Mouse (Mus musculus): ENCODE results near the gene Brd2. TPM values are rescaled to one million over a fixed set of nuclear protein-coding genes. Genes with fewer than 3 reads are reported as not detected.

The Brd2 gene
- total RNA-seq, 2 experiments from 2014 or later, result 199 to 208 TPM

DNA sequence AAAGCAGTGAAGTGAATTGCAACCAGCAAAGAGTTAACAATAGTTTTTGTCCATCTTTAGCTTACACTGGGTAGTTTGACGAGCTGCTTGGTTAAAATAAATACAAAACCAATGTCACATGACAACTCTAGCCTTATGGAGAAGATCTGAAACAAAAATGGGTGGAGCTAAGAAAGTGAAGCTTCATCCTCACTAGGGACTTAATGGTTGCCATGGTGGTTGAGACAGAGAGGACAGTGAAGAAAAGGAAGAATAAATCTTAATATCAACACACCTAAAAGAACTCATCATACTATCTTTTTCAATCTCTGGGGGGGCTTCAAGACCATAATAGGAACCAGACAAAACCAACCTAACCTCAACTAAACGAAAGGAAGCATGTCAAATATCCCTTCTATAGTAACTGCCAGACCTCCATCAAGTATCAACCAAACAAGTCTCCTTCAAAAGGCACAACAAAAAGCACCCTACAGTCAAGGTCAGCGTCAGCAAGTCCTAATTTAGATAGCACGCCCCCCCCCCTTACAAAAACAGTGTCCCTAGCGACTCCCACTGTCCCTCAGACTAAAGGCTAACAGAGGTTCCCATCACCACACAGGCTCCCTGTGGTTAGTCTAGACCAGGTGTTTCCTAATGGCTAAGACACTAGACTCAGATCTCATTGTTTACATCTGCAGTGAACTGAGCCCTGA, 4.9 kb downstream of the Brd2 start:
- no peak for ATAC-seq (replicated peaks; ENCODE audit: low FRiP score, poor library complexity, severe bottlenecking)

DNA sequence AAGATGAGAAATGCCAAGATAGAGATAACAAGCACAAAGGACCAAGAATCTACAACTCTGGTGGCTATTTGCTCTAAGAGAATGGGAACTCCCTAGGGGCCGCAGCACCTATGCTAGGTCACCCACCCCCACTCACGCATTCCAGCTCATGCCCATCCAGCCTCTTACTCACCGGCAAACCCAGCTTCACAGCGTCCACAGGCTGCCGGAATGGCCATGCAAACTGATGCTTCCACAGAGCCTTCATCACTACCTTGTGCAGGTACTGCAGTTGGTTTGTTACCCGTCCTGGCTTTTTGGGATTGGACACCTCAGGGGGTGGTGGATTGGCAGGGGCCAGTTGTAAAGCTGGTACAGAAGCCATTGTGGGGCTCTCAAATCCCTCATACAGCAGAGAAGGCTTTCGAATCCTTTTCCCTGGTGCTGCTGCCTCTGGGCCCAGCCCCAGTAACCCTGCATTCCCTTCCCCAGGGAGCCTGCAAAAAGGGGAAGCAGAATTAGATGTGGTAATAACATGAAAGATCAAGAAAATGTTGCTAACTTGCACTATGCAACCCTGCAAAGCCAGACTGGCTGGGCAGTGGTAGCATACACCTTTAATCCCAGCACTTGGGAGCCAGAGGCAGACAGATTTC, 5.6 kb downstream of the Brd2 start:
- ATAC-seq (replicated peaks; ENCODE audit: low FRiP score, poor library complexity, severe bottlenecking), result no peak

DNA sequence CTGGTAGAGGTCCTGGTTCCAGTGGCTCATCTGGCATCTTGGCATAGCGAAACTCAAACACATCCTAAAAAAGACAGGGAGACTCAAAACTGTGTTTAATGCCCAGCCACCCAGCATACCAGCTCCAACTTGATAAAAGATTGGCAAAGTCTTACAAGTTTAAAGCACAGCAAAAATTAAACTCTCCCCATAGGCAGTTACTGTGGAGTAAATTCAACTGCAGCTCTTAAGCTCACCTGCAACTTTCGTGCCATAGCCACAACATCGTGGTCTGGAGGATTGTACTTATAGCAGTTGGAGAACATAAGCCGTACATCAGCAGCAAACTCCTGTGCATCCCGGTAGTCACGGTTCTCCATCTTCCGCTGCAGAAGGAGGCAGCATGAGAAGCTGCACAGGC, 8.3 kb downstream of the Brd2 start:
- no peak for ATAC-seq (replicated peaks; ENCODE audit: low FRiP score, poor library complexity, severe bottlenecking)

DNA sequence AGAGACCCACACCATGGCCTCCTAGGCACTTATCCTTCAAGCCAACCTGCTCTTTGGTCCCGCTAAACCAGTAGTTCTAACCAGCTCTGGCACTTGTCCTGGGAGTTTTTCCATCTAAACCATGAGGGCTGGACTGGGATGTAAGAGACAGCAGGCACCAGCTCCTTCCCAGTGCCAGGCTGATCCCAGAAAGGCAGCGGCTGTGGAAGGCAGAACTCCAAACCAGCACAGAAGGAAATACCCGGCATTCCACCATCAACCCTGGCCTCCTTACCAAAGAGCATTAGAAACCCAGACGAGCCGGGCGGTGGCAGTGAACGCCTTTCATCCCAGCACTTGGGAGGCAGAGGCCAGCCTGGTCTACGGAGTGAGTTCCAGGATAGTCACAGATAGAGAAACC, 12.1 kb downstream of the Brd2 start:
- ATAC-seq (replicated peaks; ENCODE audit: low FRiP score, poor library complexity, severe bottlenecking), result no peak

DNA sequence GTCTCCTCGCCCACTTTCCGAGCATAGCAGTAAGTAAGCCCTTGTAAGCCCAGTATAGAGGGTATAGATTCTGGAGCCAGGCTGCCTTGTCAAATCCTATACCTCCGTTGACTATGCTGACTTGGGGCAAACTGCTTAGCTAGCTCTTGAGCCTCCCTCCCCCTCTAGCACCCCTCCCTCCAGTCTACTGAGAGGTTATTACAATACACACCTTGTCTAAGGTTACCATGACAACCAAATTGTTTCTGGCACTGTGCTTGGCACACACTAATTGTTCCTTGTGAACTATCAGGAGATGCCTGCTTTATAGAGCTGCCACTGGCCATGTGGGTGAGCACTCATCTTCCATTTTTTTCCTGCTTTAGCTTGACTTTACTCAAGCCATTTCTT, 12.6 kb downstream of the Brd2 start:
- ATAC-seq (replicated peaks; ENCODE audit: low FRiP score, poor library complexity, severe bottlenecking), result no peak

DNA sequence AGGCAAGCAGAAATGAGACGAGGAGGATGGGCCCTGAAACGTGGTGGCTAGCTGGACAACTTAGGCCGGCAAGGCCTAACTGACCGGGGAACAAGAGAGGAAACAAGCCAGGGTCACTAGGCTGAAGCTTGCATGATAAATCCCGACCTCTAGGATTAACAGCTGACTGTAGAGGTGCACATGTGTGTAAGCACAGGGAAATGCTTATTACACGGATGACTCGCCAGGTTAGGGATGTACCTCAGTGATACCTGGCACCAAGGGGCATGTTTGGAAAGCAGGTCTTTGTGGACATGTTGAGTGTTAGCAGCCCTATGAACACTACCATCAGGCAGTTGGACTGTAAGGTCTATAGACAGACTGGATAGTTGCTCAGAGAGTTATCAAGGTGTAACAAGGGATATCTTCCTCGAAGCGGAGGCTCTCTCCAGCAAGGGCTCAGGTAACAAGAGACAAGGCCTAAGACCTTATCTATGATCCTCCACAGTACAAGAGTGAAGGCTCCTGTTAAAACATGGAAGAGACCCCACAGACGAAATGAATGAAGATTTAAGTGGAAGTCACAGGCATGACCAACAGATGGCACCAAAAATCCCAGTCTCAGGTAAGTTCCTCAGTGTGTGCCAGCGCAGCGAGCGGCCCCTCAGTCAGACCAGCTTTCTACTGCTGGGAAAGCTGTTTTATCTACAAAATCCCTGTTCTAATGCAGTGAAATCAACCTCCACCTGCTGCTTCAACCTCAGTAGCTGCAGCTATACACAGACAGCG, 13.2 kb downstream of the Brd2 start:
- ATAC-seq (replicated peaks; ENCODE audit: low FRiP score, poor library complexity, severe bottlenecking), result no peak

DNA sequence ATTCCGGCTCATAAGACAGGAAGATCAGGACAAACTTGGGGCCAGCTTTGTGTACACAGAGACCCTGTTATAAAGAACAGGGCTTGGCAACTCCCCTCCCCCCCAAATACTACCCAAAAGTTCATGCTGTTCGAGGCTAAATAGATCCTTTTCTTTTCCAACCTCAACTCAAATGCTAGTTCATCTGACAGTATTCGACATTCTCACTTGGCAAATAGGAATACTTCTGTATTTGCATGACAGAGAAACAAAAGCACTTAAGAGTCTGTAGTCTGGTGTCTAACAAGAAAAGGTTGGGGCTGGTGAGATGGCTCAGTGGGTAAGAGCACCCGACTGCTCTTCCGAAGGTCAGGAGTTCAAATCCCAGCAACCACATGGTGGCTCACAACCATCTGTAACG, 14.0 kb downstream of the Brd2 start:
- ATAC-seq (replicated peaks; ENCODE audit: low FRiP score, poor library complexity, severe bottlenecking), result no peak

DNA sequence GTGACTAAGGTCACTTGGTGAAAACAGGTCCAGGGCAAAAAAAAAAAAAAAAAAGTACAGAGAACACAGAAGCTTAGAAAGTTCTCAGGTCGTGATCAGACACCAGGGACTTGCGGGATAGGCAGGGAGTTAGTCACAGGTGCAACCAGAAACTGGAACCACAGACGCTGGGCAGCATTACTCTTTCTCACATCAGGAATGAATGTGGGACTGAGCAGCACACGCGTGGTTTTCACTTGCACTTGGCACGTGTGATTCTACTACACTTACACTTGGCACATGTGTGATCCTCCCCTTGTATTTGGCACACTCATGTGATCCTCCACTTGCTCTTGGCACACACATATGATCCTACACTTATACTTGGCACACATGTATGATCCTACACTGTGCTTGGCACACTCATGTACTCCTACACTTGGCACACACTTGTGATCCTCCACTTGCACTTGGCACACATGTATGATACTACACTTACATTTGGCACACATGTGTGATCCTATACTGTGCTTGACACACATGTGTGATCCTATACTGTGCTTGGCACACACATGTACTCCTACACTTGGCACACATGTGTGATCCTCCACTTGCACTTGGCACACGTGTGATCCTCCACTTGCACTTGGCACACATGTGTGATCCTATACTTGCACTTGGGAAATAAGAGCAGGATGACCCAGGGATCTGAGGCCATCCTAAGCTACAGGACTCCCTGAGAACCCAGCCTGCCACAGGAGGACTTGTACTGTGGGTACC, 15.1 kb downstream of the Brd2 start:
- ATAC-seq (replicated peaks; ENCODE audit: low FRiP score, poor library complexity, severe bottlenecking), result no peak

DNA sequence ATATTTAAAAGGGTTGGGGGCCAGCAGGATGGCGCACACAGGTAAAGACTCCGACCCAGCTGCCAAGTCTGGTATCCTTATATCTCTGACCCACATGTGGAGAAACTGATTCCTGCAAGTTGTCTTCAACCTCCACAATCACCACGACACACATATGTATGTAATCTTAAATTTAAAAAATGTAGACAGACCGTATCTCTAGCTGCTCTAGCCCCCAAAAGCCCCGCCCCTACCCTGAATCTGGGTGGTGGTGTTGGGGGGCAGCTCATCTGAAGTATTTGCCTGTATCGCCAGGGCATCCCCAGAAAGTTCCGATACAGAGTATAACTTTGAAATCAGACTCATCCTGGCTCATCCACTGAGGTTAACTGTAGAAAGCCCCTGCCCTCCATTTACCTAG, 15.9 kb downstream of the Brd2 start:
- no peak for ATAC-seq (replicated peaks; ENCODE audit: low FRiP score, poor library complexity, severe bottlenecking)

DNA sequence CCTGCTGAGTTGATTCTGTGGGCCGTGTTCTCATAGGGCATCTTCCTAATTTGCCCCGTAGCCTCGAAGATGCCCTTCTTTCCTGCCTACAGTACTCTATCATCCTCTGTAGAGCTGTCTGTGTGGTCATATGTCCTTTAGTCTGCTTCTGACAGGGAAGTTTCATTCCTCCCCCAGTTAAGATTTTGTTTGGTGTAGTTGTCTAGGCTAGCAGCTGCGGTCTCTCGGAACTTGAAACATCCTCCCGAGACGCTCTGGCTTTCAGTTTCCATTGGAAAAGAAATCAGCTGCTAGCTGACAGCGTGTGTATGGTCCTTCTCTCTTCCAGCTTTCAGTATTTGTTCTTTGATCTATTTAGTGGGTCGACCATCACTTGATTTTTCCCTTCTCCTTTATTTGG, 17.6 kb downstream of the Brd2 start:
- no peak for ATAC-seq (replicated peaks; ENCODE audit: low FRiP score, poor library complexity, severe bottlenecking)

DNA sequence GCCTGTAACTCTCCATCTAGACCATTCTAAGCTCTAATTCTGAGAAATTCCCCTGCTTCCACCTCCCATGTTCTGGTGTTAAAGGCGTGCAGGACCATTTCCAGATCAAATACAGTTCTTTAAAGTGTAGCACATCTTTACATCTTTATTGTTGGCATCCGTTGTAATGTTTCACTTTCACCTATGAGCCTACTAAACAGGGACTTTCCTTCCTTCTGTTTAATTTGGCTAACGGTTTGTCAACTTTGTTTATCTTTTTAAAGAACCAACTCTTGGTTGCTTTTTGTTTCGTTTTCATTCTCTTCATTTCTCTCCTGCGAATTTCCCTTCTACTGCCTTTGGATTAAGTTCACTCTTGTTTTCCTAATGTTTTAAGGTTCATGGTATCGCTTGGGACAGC, 19.6 kb downstream of the Brd2 start:
- ATAC-seq (replicated peaks; ENCODE audit: low FRiP score, poor library complexity, severe bottlenecking), result no peak

DNA sequence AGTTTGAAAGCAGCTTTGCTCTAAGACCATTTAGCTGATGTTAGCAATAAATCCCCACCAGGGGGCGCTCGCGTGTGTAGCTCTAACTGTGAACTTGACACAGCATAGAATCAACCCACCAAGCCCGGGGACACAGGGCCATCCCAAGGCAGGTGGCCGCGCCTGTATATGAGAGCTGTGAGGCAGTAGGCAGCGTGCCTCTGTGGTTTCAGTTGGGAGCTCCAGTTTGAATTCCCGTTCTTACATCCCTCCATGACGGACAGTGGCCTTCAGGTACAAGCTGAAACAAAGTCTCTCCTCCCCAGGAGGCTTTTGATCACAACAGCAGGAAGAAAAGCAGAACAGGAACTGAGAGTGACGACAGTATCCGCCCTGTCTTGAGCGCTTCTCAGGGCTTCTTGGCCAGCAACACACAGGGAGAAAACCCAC, 20.8 kb downstream of the Brd2 start:
- ATAC-seq (replicated peaks; ENCODE audit: low FRiP score, poor library complexity, severe bottlenecking), result peak; percentile 93

DNA sequence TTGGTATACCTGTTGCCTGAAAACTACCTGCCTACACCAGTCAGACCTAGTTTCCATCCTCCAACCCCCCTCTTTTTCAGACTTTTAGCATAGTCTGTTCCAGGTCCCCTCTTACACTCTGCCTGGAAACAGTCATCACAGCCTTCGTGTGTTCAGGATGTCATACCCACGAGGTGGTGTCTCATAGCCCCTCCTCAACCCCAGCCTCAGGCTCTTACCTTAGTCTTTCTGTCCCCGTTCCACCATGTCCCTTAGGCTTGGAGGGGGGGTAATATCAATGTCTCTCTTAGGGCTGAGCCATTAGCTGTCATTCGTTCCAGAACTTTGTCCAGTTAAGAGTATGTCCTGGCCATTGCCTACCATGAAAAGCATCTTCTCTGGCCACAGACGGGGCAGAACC, 21.2 kb downstream of the Brd2 start:
- 0 out of 2 replicates have a peak, but pooled peaks have one; percentile 5 for ATAC-seq (replicated peaks; ENCODE audit: low FRiP score, poor library complexity, severe bottlenecking)

DNA sequence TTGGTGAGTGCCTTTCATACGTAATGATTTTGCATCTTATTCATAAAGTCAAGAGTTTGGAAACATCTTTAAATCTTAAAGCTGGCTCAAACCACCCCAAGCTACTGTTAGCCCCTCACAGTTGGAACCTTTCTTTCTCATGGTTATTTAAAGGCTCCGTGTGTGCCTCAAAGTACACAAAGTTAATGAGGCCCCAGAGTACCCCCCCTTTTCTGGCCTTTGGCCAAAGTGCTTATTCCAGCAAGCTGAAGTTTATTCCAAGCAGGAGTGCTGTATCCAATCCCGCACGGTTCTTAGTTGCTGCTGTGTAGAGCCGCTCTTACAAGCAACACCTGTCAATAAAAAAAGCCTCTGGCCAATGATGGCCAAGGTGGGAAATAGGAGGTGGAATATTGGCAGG, 22.9 kb downstream of the Brd2 start:
- ATAC-seq (replicated peaks; ENCODE audit: low FRiP score, poor library complexity, severe bottlenecking), result no peak

DNA sequence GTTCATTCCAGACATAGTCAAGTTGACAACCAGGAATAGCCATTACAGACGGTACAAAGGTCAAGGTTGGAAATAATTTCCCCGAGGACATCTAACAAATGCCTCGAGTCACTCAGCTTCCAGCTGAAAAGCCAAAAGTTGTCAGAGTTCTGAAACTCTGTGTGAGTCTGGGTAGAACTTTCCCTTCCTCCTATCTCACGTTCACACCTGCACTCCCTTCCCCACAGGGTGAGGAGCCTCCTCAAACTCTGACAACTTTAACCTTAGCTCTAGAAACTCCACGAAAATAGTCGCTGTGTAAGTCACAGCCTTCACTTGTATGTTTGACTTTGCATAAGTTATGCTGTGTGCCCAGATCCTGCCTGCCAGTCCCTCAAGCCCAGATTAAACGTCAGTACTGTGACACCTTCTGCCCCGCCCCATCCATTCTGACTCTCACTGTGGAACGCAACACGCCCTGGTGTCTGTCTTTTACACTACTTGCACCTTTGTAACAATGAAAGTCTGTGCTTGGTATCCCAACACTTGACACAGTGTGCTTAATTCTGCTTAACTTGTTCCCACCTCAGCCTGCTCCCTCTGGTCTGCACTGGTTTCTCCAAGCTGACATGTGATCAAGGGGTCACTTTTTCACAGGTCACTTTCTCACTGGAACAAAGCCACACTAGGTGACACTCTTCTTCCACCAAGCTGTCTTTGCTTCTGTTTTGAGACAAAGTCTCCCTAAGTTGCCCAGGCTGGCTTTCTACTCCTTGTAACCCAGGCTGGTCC, 23.5 kb downstream of the Brd2 start:
- ATAC-seq (replicated peaks; ENCODE audit: low FRiP score, poor library complexity, severe bottlenecking), result no peak

DNA sequence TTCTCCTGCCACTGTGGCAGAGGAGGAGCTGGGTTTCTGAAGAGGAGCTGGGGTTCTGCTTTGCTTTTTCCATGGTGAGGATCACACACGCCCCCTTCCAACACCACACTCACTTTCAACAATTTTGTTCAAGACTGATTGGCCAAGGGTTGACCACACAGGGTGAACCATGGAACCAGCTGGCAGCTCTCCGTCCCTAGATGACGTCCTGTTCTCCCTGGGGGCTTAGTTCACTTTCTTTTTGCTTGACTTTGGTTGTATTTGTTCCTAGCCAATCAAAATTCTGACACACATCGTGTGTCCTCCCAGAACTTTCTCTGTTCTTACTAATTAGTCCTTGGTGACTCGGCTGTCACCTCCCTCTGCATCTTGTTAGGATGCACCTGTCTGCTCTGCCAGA, 25.2 kb downstream of the Brd2 start:
- no peak for ATAC-seq (replicated peaks; ENCODE audit: low FRiP score, poor library complexity, severe bottlenecking)

DNA sequence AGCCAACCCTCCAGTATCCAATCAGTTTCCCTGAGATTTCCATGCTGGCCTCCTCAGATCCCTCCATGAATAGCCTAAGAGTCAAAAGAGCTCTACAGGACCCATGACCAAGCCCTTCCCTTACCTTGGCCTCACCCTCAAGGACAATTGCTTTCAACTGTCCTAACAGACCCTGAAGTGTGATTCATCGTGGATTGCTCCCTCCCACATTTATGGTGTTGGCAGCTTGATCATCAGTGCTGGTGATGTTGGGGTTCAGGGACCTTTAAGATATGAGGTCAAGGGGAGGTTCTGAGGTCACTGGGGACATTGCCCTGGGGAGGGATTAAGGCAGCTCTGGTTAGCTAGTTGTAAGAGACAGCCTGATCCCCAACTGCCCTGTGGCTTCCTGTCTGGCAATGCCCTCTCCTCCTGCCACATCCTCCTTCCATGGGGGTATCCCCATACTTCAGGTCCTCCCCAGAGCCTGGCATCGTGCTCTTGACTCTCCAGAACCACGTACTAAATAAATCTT, 25.9 kb downstream of the Brd2 start:
- no peak for ATAC-seq (replicated peaks; ENCODE audit: low FRiP score, poor library complexity, severe bottlenecking)

DNA sequence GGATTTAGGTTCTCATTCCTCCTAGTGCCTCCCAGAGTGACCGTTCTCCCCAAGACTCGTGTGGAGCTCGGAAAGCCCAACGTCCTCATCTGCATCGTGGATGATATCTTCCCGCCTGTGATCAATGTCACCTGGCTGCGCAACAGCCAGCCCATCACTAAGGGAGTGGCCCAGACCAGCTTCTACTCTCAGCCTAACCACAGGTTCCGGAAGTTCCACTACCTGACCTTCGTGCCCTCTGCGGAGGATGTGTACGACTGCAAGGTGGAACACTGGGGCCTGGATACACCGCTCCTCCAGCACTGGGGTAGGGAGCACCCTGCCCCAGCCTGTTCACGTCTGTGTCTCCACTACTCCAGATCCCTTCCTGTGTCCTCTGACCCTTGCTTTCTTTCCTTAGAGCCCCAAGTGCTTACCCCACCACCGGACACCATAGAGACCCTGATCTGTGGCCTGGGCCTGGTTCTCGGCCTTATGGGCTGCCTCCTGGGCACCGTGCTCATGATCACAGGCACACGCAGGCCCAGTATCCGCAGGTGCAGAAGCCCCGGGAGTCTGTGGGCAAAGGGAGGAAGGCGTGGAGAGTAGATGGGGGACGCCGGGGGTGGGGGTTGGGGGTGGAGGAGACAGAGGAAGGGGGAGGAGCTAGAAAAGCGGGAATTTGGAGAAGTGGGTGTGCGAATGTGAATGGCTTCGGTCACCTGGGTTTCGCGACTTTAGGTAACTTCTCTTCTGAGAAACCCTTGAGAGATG, 28.0 kb downstream of the Brd2 start:
- ATAC-seq (replicated peaks; ENCODE audit: low FRiP score, poor library complexity, severe bottlenecking), result no peak

Measured in erythroid progenitor cell, adult 5-6 weeks (primary cell).